Comparison of ENCODE assay signal across 9 mouse cellular contexts in genomic region chr6:29204932-29205614, GRCm38 (mm10). TPM values are rescaled to one million over a fixed set of nuclear protein-coding genes. Genes with fewer than 3 reads are reported as not detected.
DNase-seq lines count a peak whose midpoint lies in the region; ATAC-seq and TF ChIP-seq lines count a peak whose summit lies in the region.
"Had no signal": no experiment of that assay in that cellular context is flagged by ENCODE, and none has a peak within 500 bp of the region (broad histone marks: within the 10 kb centered on the region; RNA-seq: fewer than 3 reads in every experiment).

No protein-coding gene starts in this region.

- 58% methylated on average over 15 of the region's 15 CpGs for WGBS in kidney, embryonic 14.5 days

- H3K4me3 ChIP-seq in CH12.LX (replicated peaks in 1 of 3; ENCODE audit: low read depth in 2 of 3, low read length in 2 of 3, poor library complexity in 1 of 3), result no peak overlapping the region
- no peak overlapping the region for H3K4me3 ChIP-seq in kidney, embryonic 14.5 days (ENCODE audit: low read length)
- H3K4me3 ChIP-seq: limb, embryonic 15.5 days had no signal

- no peak for TF ChIP-seq POLR2A in CH12.LX (IDR thresholded peaks at IDR 0.05; ENCODE audit: low read depth, low read length)

- ATAC-seq in granulocyte monocyte progenitor cell, adult 5-6 weeks (replicated peaks; ENCODE audit: poor library complexity, severe bottlenecking), result peak; percentile 44
- peak; percentile 43 for ATAC-seq in kidney, embryonic 14.5 days (ENCODE audit: low FRiP score, low TSS enrichment)
- ATAC-seq in megakaryocyte-erythroid progenitor cell, adult 5-6 weeks (replicated peaks; ENCODE audit: low FRiP score, low TSS enrichment, poor library complexity, severe bottlenecking), result 0 out of 2 replicates have a peak, but pooled peaks have one; percentile 32

- no peaks in the 10 kb centered on the region for H3K27me3 ChIP-seq in CH12.LX (replicated peaks)
- H3K27me3 ChIP-seq in kidney, embryonic 14.5 days (ENCODE audit: control insufficient read depth, insufficient read depth, low read length), result no peaks in the 10 kb centered on the region
- H3K27me3 ChIP-seq: limb, embryonic 15.5 days had no signal

- no peak overlapping the region for H3K9ac ChIP-seq in CH12.LX (ENCODE audit: insufficient read depth, low read depth)
- no peak overlapping the region for H3K9ac ChIP-seq in kidney, embryonic 14.5 days (ENCODE audit: low read depth, low read length)
- H3K9ac ChIP-seq: limb, embryonic 15.5 days had no signal

- H3K27ac ChIP-seq in CH12.LX (ENCODE audit: insufficient read depth, low read depth), result no peak overlapping the region
- no peak overlapping the region for H3K27ac ChIP-seq in kidney, embryonic 14.5 days (ENCODE audit: low read depth, low read length)
- H3K27ac ChIP-seq: limb, embryonic 15.5 days had no signal

- intact Hi-C loops in heart, postnatal 25 days (cut with DNase I), result loop anchor here (1.0 kb wide), 2 partner anchors 35 to 74 kb away; partner anchors contain the start of gene Fam71f2

- DNase-seq in heart, adult 11 months, result peak; percentile 96
- no peak for DNase-seq in heart, postnatal 25 days (ENCODE audit: low spot score)
- no peak for DNase-seq in CH12.LX (ENCODE audit: extremely low read depth)
- DNase-seq in cerebellum, postnatal 14 days, result peak; percentile 79 to 84
- peak; percentile 70 for DNase-seq in thymus, postnatal 4 days

- 0 out of 2 replicates have a peak, but pooled peaks cover 2% of the 10 kb centered on the region for H3K79me2 ChIP-seq in CH12.LX (replicated peaks; ENCODE audit: control insufficient read depth, extremely low read depth, insufficient read depth, poor library complexity, severe bottlenecking)

- in situ Hi-C loops in CH12.LX (cut with MboI; ENCODE audit: low pct_ligation_motif_present, low pct_unique_long_range_greater_than_20kb, low sequenced_read_pairs), result loop anchor here (5.0 to 10.0 kb wide), 3 partner anchors 37 to 70 kb away; partner anchors contain the start of genes Fam71f2, Hilpda and Rbm28

- H3K36me3 ChIP-seq in CH12.LX (replicated peaks in 1 of 2; ENCODE audit: control insufficient read depth in 1 of 2, insufficient read depth in 1 of 2, low read length in 1 of 2), result peaks cover 44 to 73% of the 10 kb centered on the region in 2 experiments
- H3K36me3 ChIP-seq in kidney, embryonic 14.5 days (ENCODE audit: control insufficient read depth, insufficient read depth, low read length), result peaks cover 16% of the 10 kb centered on the region

- H3K9me3 ChIP-seq in CH12.LX (replicated peaks; ENCODE audit: low read length), result no peaks in the 10 kb centered on the region
- H3K9me3 ChIP-seq in kidney, embryonic 14.5 days (ENCODE audit: control insufficient read depth, low read length), result no peaks in the 10 kb centered on the region
- H3K9me3 ChIP-seq: limb, embryonic 15.5 days had no signal

- dilution Hi-C loops in CH12.LX (cut with MboI; ENCODE audit: extremely low pct_ligation_motif_present, extremely low pct_unique_long_range_greater_than_20kb, low sequenced_read_pairs), result no loop called here

- no peak overlapping the region for H3K4me2 ChIP-seq in CH12.LX (ENCODE audit: insufficient read depth, low read depth, poor library complexity, severe bottlenecking)
- no peak overlapping the region for H3K4me2 ChIP-seq in kidney, embryonic 14.5 days (replicated peaks; ENCODE audit: low read depth, low read length)
- H3K4me2 ChIP-seq: limb, embryonic 15.5 days had no signal

- peak; percentile 82 to 85 for TF ChIP-seq CTCF in CH12.LX (conservative IDR thresholded peaks at IDR 0.05 in 1 of 2, IDR thresholded peaks at IDR 0.05 in 1 of 2; ENCODE audit: low read depth in 2 of 2, low read length in 2 of 2)

- peaks cover 0 to 25% of the 10 kb centered on the region in 2 experiments; a peak in 2 of 4 replicates for H3K4me1 ChIP-seq in CH12.LX (ENCODE audit: control insufficient read depth in 1 of 2, insufficient read depth in 2 of 2)
- H3K4me1 ChIP-seq in kidney, embryonic 14.5 days (ENCODE audit: control insufficient read depth, insufficient read depth, low read length), result no peaks in the 10 kb centered on the region; the same call in 1 of the 2 replicates

- no peak for TF ChIP-seq EP300 in CH12.LX (IDR thresholded peaks at IDR 0.05; ENCODE audit: low read length)

- TF ChIP-seq RAD21 in CH12.LX (IDR thresholded peaks at IDR 0.05; ENCODE audit: low read depth, low read length), result peak; percentile 76

TF ChIP-seq in CH12.LX, 34 proteins besides CTCF, POLR2A, EP300 and RAD21:
- TF ChIP-seq SMC3 (IDR thresholded peaks at IDR 0.05; ENCODE audit: low read depth, low read length), result peak; percentile 70
- no peak for TF ChIP-seq MAFK (IDR thresholded peaks at IDR 0.05; ENCODE audit: insufficient replicate concordance, low read length)
- TF ChIP-seq GABPA (IDR thresholded peaks at IDR 0.05; ENCODE audit: insufficient replicate concordance, low read depth, low read length), result no peak
- peak; percentile 30; the same call in 1 of the 2 replicates for TF ChIP-seq ELF1 (IDR thresholded peaks at IDR 0.05; ENCODE audit: low read depth, low read length)
TF ChIP-seq in CH12.LX: peak in this region for 2.

RNA-seq across cellular contexts. Expression of gene Impdh1, which starts 11.1 kb away (rescaled TPM):
- total RNA-seq in heart, postnatal 25 days (2021), result 10 to 100 TPM; 22.7 to 23.0 TPM
- 14.9 and 17.3 TPM in 2 replicates for total RNA-seq in CH12.LX (2012; rRNA removed)
- 2.5 and 3.1 TPM in 2 replicates for total RNA-seq in CH12.LX (2014; rRNA removed)
- 19.6 and 21.6 TPM in 2 replicates for polyA plus RNA-seq in CH12.LX (2012; ENCODE audit: insufficient read length, low read depth)
- 109 and 124 TPM in 2 replicates for total RNA-seq in granulocyte monocyte progenitor cell, adult 5-6 weeks (2014; fragmentation: Nextera tagmentation)
- 110 and 120 TPM in 2 replicates for total RNA-seq in granulocyte monocyte progenitor cell, adult 5-6 weeks (2017)
- polyA plus RNA-seq in kidney, embryonic 14.5 days (2014; fragmentation: Nextera tagmentation; extraction: Ambion mirVana), result 26.3 and 41.7 TPM in 2 replicates
- total RNA-seq in megakaryocyte-erythroid progenitor cell, adult 5-6 weeks (2014; fragmentation: Nextera tagmentation), result 35.5 and 56.9 TPM in 2 replicates
- total RNA-seq in megakaryocyte-erythroid progenitor cell, adult 5-6 weeks (2017), result 16.8 and 19.5 TPM in 2 replicates

RNA-seq across cellular contexts. Expression of gene Prrt4, which starts 25.7 kb away (rescaled TPM):
- total RNA-seq in heart, postnatal 25 days (2021), result 1 to 10 TPM; 3.1 to 3.6 TPM
- total RNA-seq in CH12.LX (2012; rRNA removed) (not detected in 2 replicates), CH12.LX (2014; rRNA removed) (not detected in 2 replicates)
- polyA plus RNA-seq in CH12.LX (2012; ENCODE audit: insufficient read length, low read depth), result not detected in 2 replicates
- not detected in 2 replicates for total RNA-seq in granulocyte monocyte progenitor cell, adult 5-6 weeks (2014; fragmentation: Nextera tagmentation)
- not detected in 2 replicates for total RNA-seq in granulocyte monocyte progenitor cell, adult 5-6 weeks (2017)
- polyA plus RNA-seq in kidney, embryonic 14.5 days (2014; fragmentation: Nextera tagmentation; extraction: Ambion mirVana), result 0.96 and 1.4 TPM in 2 replicates
- not detected in 2 replicates for total RNA-seq in megakaryocyte-erythroid progenitor cell, adult 5-6 weeks (2014; fragmentation: Nextera tagmentation)
- total RNA-seq in megakaryocyte-erythroid progenitor cell, adult 5-6 weeks (2017), result not detected in 2 replicates

RNA-seq across cellular contexts. Expression of gene Rbm28, which starts 40.3 kb away (rescaled TPM):
- total RNA-seq in heart, postnatal 25 days (2021), result 10 to 100 TPM; 18.3 to 18.4 TPM
- total RNA-seq in CH12.LX (2012; rRNA removed) (37.6 and 46.7 TPM in 2 replicates), CH12.LX (2014; rRNA removed) (56.2 and 63.9 TPM in 2 replicates)
- 103 and 109 TPM in 2 replicates for polyA plus RNA-seq in CH12.LX (2012; ENCODE audit: insufficient read length, low read depth)
- 47.7 and 84.2 TPM in 2 replicates for total RNA-seq in granulocyte monocyte progenitor cell, adult 5-6 weeks (2014; fragmentation: Nextera tagmentation)
- 58.5 and 59.9 TPM in 2 replicates for total RNA-seq in granulocyte monocyte progenitor cell, adult 5-6 weeks (2017)
- 65.1 and 65.8 TPM in 2 replicates for polyA plus RNA-seq in kidney, embryonic 14.5 days (2014; fragmentation: Nextera tagmentation; extraction: Ambion mirVana)
- 70.5 and 81.2 TPM in 2 replicates for total RNA-seq in megakaryocyte-erythroid progenitor cell, adult 5-6 weeks (2014; fragmentation: Nextera tagmentation)
- 63.8 and 71.0 TPM in 2 replicates for total RNA-seq in megakaryocyte-erythroid progenitor cell, adult 5-6 weeks (2017)

Comparison
In these comparisons a context has a peak if more than half of its experiments do, and no peak if none do; other contexts are left out.
1. DNase-seq: peak in heart, adult 11 months (single experiment), cerebellum, postnatal 14 days (2 of 2) and thymus, postnatal 4 days (single experiment); none in heart, postnatal 25 days (single experiment) and CH12.LX (single experiment).
2. Peak in every context shown above with its lines, with median percentiles within 50 percentile points of each other: ATAC-seq.